Mouse (Mus musculus) G1E (cell line): ENCODE measurements around the gene Ssbp3.

Experiments
- CTCF ChIP-seq: IDR thresholded peaks from 2 replicates; pipeline ENCODE4 v1.5.1; 2012; ENCODE audit warnings: low read depth, low read length, inconsistent platforms, mixed read lengths
- POLR2AphosphoS5 ChIP-seq: IDR thresholded peaks from 2 replicates; pipeline ENCODE4 v1.6.1; 2012; ENCODE audit warnings: low read depth, low read length, inconsistent platforms; ENCODE audit not compliant: insufficient replicate concordance

GRCm38 (mm10) chr4:107005166-107005565 lies 94.7 kb downstream of the Ssbp3 start:
- TF ChIP-seq CTCF (no peak), POLR2AphosphoS5 (no peak)
